Comparison of ENCODE assay signal across 10 mouse cellular contexts in the genomic region with DNA sequence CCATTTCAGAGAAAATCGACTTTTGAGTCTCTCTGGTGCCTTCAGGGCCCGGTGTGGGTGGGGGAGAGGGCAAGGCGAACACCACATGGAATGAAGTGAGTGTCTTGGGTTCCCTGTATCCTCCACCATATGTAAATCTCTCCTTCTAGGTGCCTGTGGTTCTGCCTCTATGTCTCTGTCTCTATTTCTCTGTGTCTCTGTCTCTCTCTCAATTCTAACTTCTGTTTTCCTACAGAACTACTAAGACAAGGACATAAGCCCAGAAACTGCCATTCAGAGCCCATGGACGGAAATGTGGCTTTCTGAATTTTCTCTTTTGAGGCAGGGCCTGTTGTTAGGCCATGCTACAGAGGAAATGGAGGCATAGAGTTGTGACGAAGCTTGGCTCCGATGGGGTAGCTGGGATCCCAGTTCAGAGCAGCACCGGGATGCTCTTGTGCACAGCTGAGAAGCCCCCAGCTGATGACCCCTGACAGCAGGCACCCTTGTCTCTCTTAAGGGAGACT.
DNase-seq lines count a peak whose midpoint lies in the region; ATAC-seq and TF ChIP-seq lines count a peak whose summit lies in the region.
"Had no signal": no experiment of that assay in that cellular context is flagged by ENCODE, and none has a peak within 500 bp of the region (broad histone marks: within the 10 kb centered on the region; RNA-seq: fewer than 3 reads in every experiment).

No protein-coding gene starts in this region.

- no peaks in the 10 kb centered on the region for H3K36me3 ChIP-seq in kidney, postnatal 0 days (ENCODE audit: insufficient read depth, low read length)
- H3K36me3 ChIP-seq in embryonic facial prominence, embryonic 12.5 days: no peaks in the 10 kb centered on the region
- H3K36me3 ChIP-seq in midbrain, embryonic 16.5 days (ENCODE audit: control insufficient read depth, insufficient read depth, low read length): no peaks in the 10 kb centered on the region

- peak overlapping the region; percentile 38 for H3K9ac ChIP-seq in kidney, postnatal 0 days (ENCODE audit: low read depth, low read length)
- H3K9ac ChIP-seq in embryonic facial prominence, embryonic 12.5 days: peak overlapping the region; percentile 46
- peak overlapping the region; percentile 52; the same call in 1 of the 2 replicates for H3K9ac ChIP-seq in midbrain, embryonic 16.5 days (ENCODE audit: low read depth, low read length)

- peak overlapping the region; percentile 36 for H3K4me3 ChIP-seq in kidney, postnatal 0 days (replicated peaks; ENCODE audit: low read depth, low read length)
- peak overlapping the region; percentile 40 for H3K4me3 ChIP-seq in embryonic facial prominence, embryonic 12.5 days
- peak overlapping the region; percentile 35 for H3K4me3 ChIP-seq in midbrain, embryonic 16.5 days (ENCODE audit: low read depth, low read length)

- WGBS in kidney, postnatal 0 days: 58% methylated on average over 7 of the region's 7 CpGs
- WGBS in embryonic facial prominence, embryonic 12.5 days: 34% methylated on average over 7 of the region's 7 CpGs
- 33% methylated on average over 7 of the region's 7 CpGs for WGBS in midbrain, embryonic 16.5 days

- no peak for TF ChIP-seq CTCF in kidney, postnatal 0 days (IDR thresholded peaks at IDR 0.05; ENCODE audit: low read depth)

- no peaks in the 10 kb centered on the region for H3K27me3 ChIP-seq in kidney, postnatal 0 days (ENCODE audit: insufficient read depth, low read length)
- H3K27me3 ChIP-seq in embryonic facial prominence, embryonic 12.5 days: peaks cover 12% of the 10 kb centered on the region; the same call in 1 of the 2 replicates
- peaks cover 6% of the 10 kb centered on the region for H3K27me3 ChIP-seq in midbrain, embryonic 16.5 days (ENCODE audit: control insufficient read depth, insufficient read depth, low read depth, low read length)
- H3K27me3 ChIP-seq: Patski had no signal

- no peaks in the 10 kb centered on the region for H3K9me3 ChIP-seq in kidney, postnatal 0 days (replicated peaks; ENCODE audit: low read length)
- H3K9me3 ChIP-seq in embryonic facial prominence, embryonic 12.5 days: no peaks in the 10 kb centered on the region
- no peaks in the 10 kb centered on the region for H3K9me3 ChIP-seq in midbrain, embryonic 16.5 days (replicated peaks; ENCODE audit: control insufficient read depth, low read length, poor library complexity, severe bottlenecking)

- intact Hi-C loops in left cerebral cortex, postnatal 10 days (cut with DNase I): no loop called here

- no peak for ATAC-seq in kidney, postnatal 0 days (replicated peaks; ENCODE audit: low FRiP score, low read depth)
- ATAC-seq in embryonic facial prominence, embryonic 12.5 days (ENCODE audit: insufficient number of reproducible peaks, insufficient read depth, low FRiP score, low TSS enrichment): no peak
- no peak for ATAC-seq in midbrain, embryonic 16.5 days
- ATAC-seq: Patski had no signal

- peak overlapping the region; percentile 62 for H3K4me2 ChIP-seq in kidney, postnatal 0 days (ENCODE audit: low read length)
- H3K4me2 ChIP-seq in embryonic facial prominence, embryonic 12.5 days (replicated peaks): peak overlapping the region; percentile 83
- peak overlapping the region; percentile 61 for H3K4me2 ChIP-seq in midbrain, embryonic 16.5 days (ENCODE audit: low read length)

- DNase-seq in kidney, postnatal 0 days (ENCODE audit: low spot score): no peak
- no peak for DNase-seq in kidney, adult 11 months
- peak; percentile 78 for DNase-seq in induced T-regulatory cell, adult 2 months (ENCODE audit: low read depth)
- no peak for DNase-seq in left cerebral cortex, postnatal 10 days (ENCODE audit: extremely low spot score in 1 of 2, low spot score in 2 of 2)
- DNase-seq in frontal cortex, postnatal 25 days (ENCODE audit: low spot score in 2 of 2): no peak
- no peak for DNase-seq in layer of hippocampus, postnatal 36 days
- DNase-seq: left cerebral cortex, postnatal 4 days had no signal

- H3K27ac ChIP-seq in kidney, postnatal 0 days: no peak overlapping the region
- H3K27ac ChIP-seq in embryonic facial prominence, embryonic 12.5 days: no peak overlapping the region
- H3K27ac ChIP-seq in midbrain, embryonic 16.5 days (ENCODE audit: low read length): no peak overlapping the region

- H3K4me1 ChIP-seq in kidney, postnatal 0 days (replicated peaks; ENCODE audit: insufficient read depth, low read length): 0 out of 2 replicates have a peak, but pooled peaks cover 3% of the 10 kb centered on the region
- H3K4me1 ChIP-seq in embryonic facial prominence, embryonic 12.5 days: peaks cover 4% of the 10 kb centered on the region; the same call in 1 of the 2 replicates
- peaks cover 5% of the 10 kb centered on the region; the same call in 1 of the 2 replicates for H3K4me1 ChIP-seq in midbrain, embryonic 16.5 days (ENCODE audit: control insufficient read depth, insufficient read depth, low read length)
